Mouse (Mus musculus) hindbrain, embryonic 12.5 days (tissue): ENCODE measurements around the gene Abcc3. TPM values are rescaled to one million over a fixed set of nuclear protein-coding genes. Genes with fewer than 3 reads are reported as not detected.

Source experiments
- ATAC-seq: fragments of 200-750 bp; cut with Nextera tagmentation; 2 replicates; pipeline ENCODE4 v1.8.0; 2017; ENCODE audit warnings: moderate TSS enrichment; ENCODE audit not compliant: low FRiP score
- H3K27ac ChIP-seq: fragments of 300-500 bp; sonication (generic); 2 replicates; pipeline ENCODE4 v1.5.1; 2016; ENCODE audit warnings: mild to moderate bottlenecking
- H3K27me3 ChIP-seq: fragments of 300-500 bp; sonication (generic); 2 replicates; pipeline ENCODE4 v1.6.1; 2016; ENCODE audit warnings: mild to moderate bottlenecking
- H3K36me3 ChIP-seq: fragments of 300-500 bp; sonication (generic); 2 replicates; pipeline ENCODE4 v1.6.1; 2016; ENCODE audit warnings: mild to moderate bottlenecking
- H3K4me1 ChIP-seq: fragments of 300-500 bp; sonication (generic); 2 replicates; pipeline ENCODE4 v1.6.1; 2016
- H3K4me2 ChIP-seq: fragments of 300-500 bp; sonication (generic); replicated peaks from 2 replicates; pipeline ENCODE4 v1.6.1; 2016; ENCODE audit warnings: mild to moderate bottlenecking
- H3K4me3 ChIP-seq: fragments of 300-500 bp; sonication (generic); 2 replicates; pipeline ENCODE4 v1.5.1; 2016; ENCODE audit warnings: mild to moderate bottlenecking
- H3K9ac ChIP-seq: fragments of 300-500 bp; sonication (generic); 2 replicates; pipeline ENCODE4 v1.6.1; 2016; ENCODE audit warnings: mild to moderate bottlenecking, moderate library complexity
- H3K9me3 ChIP-seq: fragments of 300-500 bp; sonication (generic); replicated peaks from 2 replicates; pipeline ENCODE4 v1.6.1; 2016; ENCODE audit warnings: mild to moderate bottlenecking
- WGBS: fragments of 180-500 bp; shearing (Covaris S2); methylation state at CpG from one replicate; pipeline ENCODE4 v1.1.7; 2016; 5-methylcytosine and 5-hydroxymethylcytosine counted together
- polyA plus RNA-seq: library from polyadenylated mRNA; unstranded; fragments of >200 nt; fragmentation: Nextera tagmentation; extraction: Ambion mirVana; gene quantifications from 2 replicates; pipeline ENCODE4 v1.2.1, GENCODE M21; 2016

Abcc3 gene
- polyA plus RNA-seq = 0.81 and 1.2 TPM in 2 replicates

DNA sequence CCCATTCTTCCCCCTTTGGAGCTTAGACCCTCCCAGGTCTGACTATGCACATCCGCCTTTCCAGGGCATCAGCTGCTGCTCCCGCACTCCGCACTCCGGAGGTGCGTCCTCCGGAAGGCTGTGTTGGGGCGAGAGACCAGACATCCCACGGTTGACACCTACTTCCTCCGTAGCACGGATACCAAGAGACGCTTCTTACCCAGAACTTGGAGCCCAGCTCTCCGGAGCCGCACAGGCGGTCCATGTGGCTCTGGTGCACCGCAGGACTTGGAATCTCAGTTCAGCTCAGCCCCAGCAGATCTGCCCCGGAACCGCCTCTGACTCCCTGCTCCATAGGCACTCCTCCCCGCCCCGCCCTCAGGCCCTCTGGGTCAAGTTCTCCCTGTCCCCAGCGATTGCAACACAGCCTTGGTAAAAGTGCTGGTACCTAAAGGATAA lies at the start of gene Abcc3:
Abcc3 (minus strand) TSS at position 326 of the 438 bp plus-strand sequence.
- Histone ChIP-seq H3K27me3 (peaks cover 30% of the 10 kb centered on the region), H3K9ac (no peak within 1 kb of the TSS), H3K4me2 (peak within 1 kb of the TSS; percentile 42), H3K36me3 (no peaks in the 10 kb centered on the region), H3K4me3 (peak within 1 kb of the TSS; percentile 14), H3K27ac (no peak within 1 kb of the TSS), H3K9me3 (no peaks in the 10 kb centered on the region), H3K4me1 (0 out of 2 replicates have a peak, but pooled peaks cover 8% of the 10 kb centered on the region)
- WGBS = 13% methylated on average over 20 of the region's 20 CpGs
- ATAC-seq = no peak

- Histone ChIP-seq H3K4me1 (peaks cover 72% of the 10 kb centered on the region), H3K9ac (no peak overlapping the region), H3K4me2 (no peak overlapping the region), H3K27me3 (no peaks in the 10 kb centered on the region), H3K36me3 (peaks cover 19% of the 10 kb centered on the region), H3K9me3 (no peaks in the 10 kb centered on the region), H3K27ac (peak overlapping the region; percentile 77), H3K4me3 (no peak overlapping the region)
- ATAC-seq = no peak
- WGBS = 60% methylated on average over 9 of the region's 9 CpGs
Observed at GRCm38 (mm10) chr11:94441752-94442151, 49.0 kb upstream of the Abcc3 start.

DNA sequence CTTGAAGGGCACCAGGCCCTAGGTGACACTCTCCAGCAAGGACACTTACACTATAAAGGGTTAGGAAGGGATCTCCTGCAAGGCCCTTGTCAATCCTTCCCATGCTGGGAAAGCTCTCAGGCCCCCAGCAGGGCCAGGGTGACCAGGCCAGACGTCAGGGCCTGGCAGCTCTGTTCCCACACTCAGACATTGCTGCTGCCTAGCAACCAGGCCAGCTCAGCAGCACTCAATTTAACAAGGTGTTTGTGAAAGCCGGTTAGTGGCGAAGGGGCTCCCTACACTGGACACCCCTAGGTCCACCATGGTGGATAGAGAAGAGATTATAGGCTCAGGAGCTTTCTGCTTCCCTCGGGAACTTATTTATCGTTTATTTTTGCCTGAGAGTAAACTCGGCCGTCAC lies 48.3 kb upstream of the Abcc3 start:
- H3K27ac ChIP-seq = peak overlapping the region; percentile 77
- no peak overlapping the region for H3K4me2 ChIP-seq
- WGBS = 38% methylated on average over 7 of the region's 7 CpGs
- H3K9me3 ChIP-seq = no peaks in the 10 kb centered on the region
- H3K27me3 ChIP-seq = no peaks in the 10 kb centered on the region
- no peak overlapping the region for H3K9ac ChIP-seq
- peaks cover 69% of the 10 kb centered on the region for H3K4me1 ChIP-seq
- H3K4me3 ChIP-seq = no peak overlapping the region
- H3K36me3 ChIP-seq = peaks cover 19% of the 10 kb centered on the region
- 0 out of 2 replicates have a peak, but pooled peaks have one; percentile 7 for ATAC-seq

- Histone ChIP-seq H3K27ac (peak overlapping the region; percentile 77; the same call in 1 of the 2 replicates), H3K9me3 (no peaks in the 10 kb centered on the region), H3K4me1 (peaks cover 64% of the 10 kb centered on the region), H3K36me3 (peaks cover 19% of the 10 kb centered on the region), H3K9ac (no peak overlapping the region), H3K4me2 (no peak overlapping the region), H3K4me3 (no peak overlapping the region), H3K27me3 (no peaks in the 10 kb centered on the region)
- no peak for ATAC-seq
- 56% methylated on average over 6 of the region's 6 CpGs for WGBS
Observed at GRCm38 (mm10) chr11:94440421-94440820, 47.6 kb upstream of the Abcc3 start.

GRCm38 (mm10) chr11:94429011-94429651 lies 36.3 kb upstream of the Abcc3 start:
- 0 out of 2 replicates have a peak overlapping the region, but pooled peaks have one; percentile 13 for H3K4me2 ChIP-seq
- 0 out of 2 replicates have a peak overlapping the region, but pooled peaks have one; percentile 18 for H3K9ac ChIP-seq
- peaks cover 56% of the 10 kb centered on the region for H3K36me3 ChIP-seq
- no peak overlapping the region for H3K4me3 ChIP-seq
- no peaks in the 10 kb centered on the region for H3K9me3 ChIP-seq
- 19% methylated on average over 9 of the region's 9 CpGs for WGBS
- ATAC-seq = peak; percentile 53
- H3K27me3 ChIP-seq = peaks cover 8% of the 10 kb centered on the region; the same call in 1 of the 2 replicates
- peaks cover 64% of the 10 kb centered on the region for H3K4me1 ChIP-seq
- peak overlapping the region; percentile 82 for H3K27ac ChIP-seq

DNA sequence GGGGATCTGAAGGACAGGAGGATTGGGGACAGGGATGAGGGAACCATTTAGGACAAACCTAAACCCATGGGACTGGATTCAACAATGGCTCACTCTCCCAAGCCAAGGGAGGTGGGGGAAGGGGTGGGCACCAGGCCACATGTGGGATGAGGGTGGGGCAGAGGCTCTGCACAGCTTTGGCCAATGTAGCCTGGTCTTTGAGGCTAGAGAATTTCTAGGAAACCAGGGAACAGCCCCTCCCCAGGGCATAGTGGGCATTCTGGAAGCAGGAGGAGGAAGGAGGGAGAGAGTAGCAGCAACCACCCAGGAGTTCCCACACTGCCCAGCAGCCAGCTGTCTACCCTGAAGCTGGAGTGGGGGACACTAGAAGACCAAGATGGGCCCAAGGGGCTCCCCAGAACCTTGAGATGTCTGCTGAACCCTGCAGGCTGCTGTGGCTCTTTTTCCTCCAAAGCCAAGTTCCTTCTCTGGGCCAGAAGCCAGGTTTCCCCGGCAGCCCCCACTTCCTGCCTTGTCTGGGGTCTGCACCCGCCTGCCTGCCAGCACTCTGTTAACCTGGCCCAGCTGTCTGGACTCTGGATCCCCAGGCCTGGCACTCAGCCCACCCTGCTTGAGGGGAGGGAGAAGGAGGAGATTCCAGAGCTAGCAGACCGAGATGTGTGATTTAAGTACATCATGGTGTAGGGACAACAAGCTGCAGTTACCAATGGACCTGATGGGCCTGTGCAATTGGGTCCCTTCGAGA lies 35.5 kb upstream of the Abcc3 start:
- ATAC-seq = peak; percentile 79
- no peak overlapping the region for H3K9ac ChIP-seq
- H3K4me2 ChIP-seq = peak overlapping the region; percentile 13; the same call in 1 of the 2 replicates
- WGBS = 25% methylated on average over 4 of the region's 4 CpGs
- H3K27ac ChIP-seq = peak overlapping the region; percentile 82
- peaks cover 65% of the 10 kb centered on the region for H3K4me1 ChIP-seq
- no peak overlapping the region for H3K4me3 ChIP-seq
- H3K9me3 ChIP-seq = no peaks in the 10 kb centered on the region
- H3K36me3 ChIP-seq = peaks cover 56% of the 10 kb centered on the region
- H3K27me3 ChIP-seq = peaks cover 3% of the 10 kb centered on the region; the same call in 1 of the 2 replicates

- no peak overlapping the region for H3K4me2 ChIP-seq
- peaks cover 78% of the 10 kb centered on the region for H3K4me1 ChIP-seq
- no peak for ATAC-seq
- peaks cover 3% of the 10 kb centered on the region; the same call in 1 of the 2 replicates for H3K27me3 ChIP-seq
- H3K27ac ChIP-seq = no peak overlapping the region
- H3K36me3 ChIP-seq = peaks cover 36% of the 10 kb centered on the region
- no peak overlapping the region for H3K9ac ChIP-seq
- H3K4me3 ChIP-seq = no peak overlapping the region
- no peaks in the 10 kb centered on the region for H3K9me3 ChIP-seq
- WGBS = 62% methylated on average over 14 of the region's 14 CpGs
Observed at GRCm38 (mm10) chr11:94425656-94426055, 32.9 kb upstream of the Abcc3 start.

DNA sequence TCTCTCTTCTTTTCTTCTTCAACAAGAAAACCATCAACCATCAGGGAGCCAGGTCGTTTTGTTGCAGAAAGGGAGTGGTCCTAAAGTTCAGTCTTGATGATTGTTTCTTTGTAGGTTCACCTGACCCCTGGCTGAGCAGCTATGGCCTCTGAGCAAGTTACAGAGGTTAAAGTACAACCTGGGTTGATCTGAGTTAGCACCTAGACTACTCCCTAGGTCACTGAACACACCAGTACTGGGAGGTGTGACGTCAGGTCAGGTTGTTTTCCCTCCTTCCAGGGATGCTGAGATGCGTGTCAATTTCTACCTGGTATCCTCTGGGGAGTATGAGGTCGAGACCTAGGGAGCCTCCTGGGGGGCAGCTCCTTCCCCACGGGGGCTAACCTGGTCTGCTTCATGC lies 32.4 kb upstream of the Abcc3 start:
- H3K27me3 ChIP-seq = peaks cover 3% of the 10 kb centered on the region; the same call in 1 of the 2 replicates
- H3K4me1 ChIP-seq = peaks cover 76% of the 10 kb centered on the region
- WGBS = 53% methylated on average over 5 of the region's 5 CpGs
- H3K9me3 ChIP-seq = no peaks in the 10 kb centered on the region
- H3K36me3 ChIP-seq = peaks cover 32% of the 10 kb centered on the region
- no peak overlapping the region for H3K4me2 ChIP-seq
- no peak overlapping the region for H3K4me3 ChIP-seq
- ATAC-seq = no peak
- H3K9ac ChIP-seq = no peak overlapping the region
- no peak overlapping the region for H3K27ac ChIP-seq

- H3K27ac ChIP-seq = peak overlapping the region; percentile 35; the same call in 1 of the 2 replicates
- H3K36me3 ChIP-seq = peaks cover 28% of the 10 kb centered on the region
- H3K4me3 ChIP-seq = no peak overlapping the region
- H3K27me3 ChIP-seq = no peaks in the 10 kb centered on the region; the same call in 1 of the 2 replicates
- H3K9ac ChIP-seq = no peak overlapping the region
- peaks cover 76% of the 10 kb centered on the region for H3K4me1 ChIP-seq
- H3K4me2 ChIP-seq = no peak overlapping the region
- 64% methylated on average over 15 of the region's 15 CpGs for WGBS
- no peak for ATAC-seq
- H3K9me3 ChIP-seq = no peaks in the 10 kb centered on the region
Observed at GRCm38 (mm10) chr11:94424380-94424779, 31.6 kb upstream of the Abcc3 start.

DNA sequence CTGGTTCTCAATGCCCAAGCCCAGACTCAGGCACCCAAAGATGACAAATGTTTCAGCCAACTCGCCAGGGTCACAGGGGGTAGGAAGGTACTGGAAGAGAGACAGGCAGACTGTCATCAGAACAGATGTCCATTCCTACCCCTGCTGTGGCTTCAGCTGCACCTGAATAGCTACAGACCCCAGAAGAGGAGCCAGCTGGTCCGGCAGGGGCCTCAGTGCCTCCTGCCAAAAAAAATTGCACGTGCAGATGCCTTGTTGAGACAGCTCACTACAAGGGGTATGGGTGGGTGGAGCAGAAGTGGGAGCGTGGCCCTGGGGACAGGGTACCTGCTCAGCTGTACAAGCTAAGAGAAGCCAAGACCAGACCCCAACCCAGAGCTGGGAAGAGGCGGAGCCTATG lies 31.1 kb upstream of the Abcc3 start:
- H3K9me3 ChIP-seq = no peaks in the 10 kb centered on the region
- no peak overlapping the region for H3K4me3 ChIP-seq
- WGBS = 60% methylated on average over 5 of the region's 5 CpGs
- H3K4me2 ChIP-seq = no peak overlapping the region
- peaks cover 28% of the 10 kb centered on the region for H3K36me3 ChIP-seq
- H3K9ac ChIP-seq = no peak overlapping the region
- H3K27ac ChIP-seq = peak overlapping the region; percentile 40; the same call in 1 of the 2 replicates
- peaks cover 75% of the 10 kb centered on the region for H3K4me1 ChIP-seq
- ATAC-seq = 0 out of 2 replicates have a peak, but pooled peaks have one; percentile 34
- no peaks in the 10 kb centered on the region; the same call in 1 of the 2 replicates for H3K27me3 ChIP-seq

DNA sequence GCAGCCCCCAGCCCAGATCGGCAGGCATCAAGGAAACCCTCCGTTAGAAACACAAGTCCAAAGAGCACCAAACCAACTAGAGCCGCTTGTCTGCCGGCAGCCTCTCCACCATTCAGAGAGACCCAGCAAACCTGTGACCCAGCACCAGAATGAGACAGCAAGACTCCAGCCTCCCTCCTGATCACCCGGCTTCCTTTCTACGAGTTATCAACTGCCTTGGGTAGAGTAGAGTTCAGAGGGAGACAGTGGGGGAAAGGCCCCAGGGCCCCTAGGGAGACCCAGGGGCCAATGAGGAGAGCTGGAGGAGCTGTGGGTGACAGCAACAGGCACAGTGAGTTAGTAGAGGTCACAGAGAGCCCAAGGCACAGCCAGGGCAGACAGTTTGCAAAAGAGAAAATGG lies 28.2 kb upstream of the Abcc3 start:
- Histone ChIP-seq H3K4me1 (peaks cover 61% of the 10 kb centered on the region), H3K9me3 (no peaks in the 10 kb centered on the region), H3K4me3 (no peak overlapping the region), H3K4me2 (no peak overlapping the region), H3K27ac (no peak overlapping the region), H3K9ac (0 out of 2 replicates have a peak overlapping the region, but pooled peaks have one; percentile 9), H3K36me3 (peaks cover 38% of the 10 kb centered on the region), H3K27me3 (peaks cover 3% of the 10 kb centered on the region; the same call in 1 of the 2 replicates)
- no peak for ATAC-seq
- WGBS = 68% methylated on average over 6 of the region's 6 CpGs

DNA sequence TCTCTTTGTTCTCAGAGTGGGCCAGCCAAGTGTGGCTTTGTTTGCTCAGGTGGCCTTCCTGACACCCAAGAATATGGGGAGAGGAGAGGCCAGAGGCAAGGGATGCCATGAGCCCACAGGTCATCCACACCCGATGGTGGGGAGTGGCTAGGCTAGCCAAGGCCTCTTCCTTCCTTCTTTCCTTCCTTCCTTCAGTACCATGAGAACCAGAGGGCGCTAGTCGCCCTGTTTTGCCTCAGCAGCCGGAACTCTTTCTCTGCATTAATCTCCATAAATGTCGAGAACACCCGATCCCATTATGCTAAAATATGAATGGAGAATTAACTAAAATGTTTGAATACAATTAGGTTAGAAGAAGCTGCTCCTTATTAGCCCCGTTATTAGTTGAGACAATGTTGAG lies 27.5 kb upstream of the Abcc3 start:
- Histone ChIP-seq H3K4me2 (no peak overlapping the region), H3K27me3 (peaks cover 6% of the 10 kb centered on the region), H3K9ac (no peak overlapping the region), H3K4me1 (peaks cover 60% of the 10 kb centered on the region), H3K9me3 (no peaks in the 10 kb centered on the region), H3K4me3 (no peak overlapping the region), H3K36me3 (peaks cover 38% of the 10 kb centered on the region), H3K27ac (no peak overlapping the region)
- WGBS = 33% methylated on average over 7 of the region's 7 CpGs
- ATAC-seq = no peak
